Mouse (Mus musculus) embryonic fibroblast, embryonic 13.5 days (primary cell): Measurements from ENCODE around the gene Dzank1. TPM values are rescaled to one million over a fixed set of nuclear protein-coding genes. Genes with fewer than 3 reads are reported as not detected.

Source experiments
- H3K27ac ChIP-seq: 2 replicates; pipeline ENCODE4 v1.5.1; 2012; ENCODE audit warnings: low read length, control low read depth, inconsistent platforms; ENCODE audit not compliant: insufficient read depth
- H3K4me1 ChIP-seq: 2 replicates; pipeline ENCODE4 v1.6.1; 2011; ENCODE audit warnings: low read length; ENCODE audit not compliant: control insufficient read depth, insufficient read depth
- H3K4me3 ChIP-seq: 2 replicates; pipeline ENCODE4 v1.5.1; 2011; ENCODE audit warnings: mild to moderate bottlenecking, control low read depth, low read length; ENCODE audit not compliant: insufficient read depth
- CTCF ChIP-seq: IDR thresholded peaks from 2 replicates; pipeline ENCODE4 v1.5.1; 2011; ENCODE audit warnings: mild to moderate bottlenecking, control low read depth, low read length, moderate library complexity, borderline replicate concordance; ENCODE audit not compliant: insufficient read depth
- POLR2A ChIP-seq: IDR thresholded peaks from 2 replicates; pipeline ENCODE4 v1.6.1; 2011; ENCODE audit warnings: low read depth, mild to moderate bottlenecking, control low read depth, low read length, moderate library complexity
- polyA plus RNA-seq: library from polyadenylated mRNA; stranded (reverse); fragments of >200 nt; gene quantifications from 2 replicates; pipeline ENCODE4 v1.2.4, GENCODE M21; 2011; ENCODE audit warnings: low read depth; ENCODE audit not compliant: missing spikeins, insufficient read length

Gene Dzank1
- polyA plus RNA-seq, 1 experiment = 0.77 TPM

- no peaks in the 10 kb centered on the region for H3K4me1 ChIP-seq
- no peak for TF ChIP-seq CTCF
- TF ChIP-seq POLR2A = no peak
- H3K4me3 ChIP-seq = no peak overlapping the region
- H3K27ac ChIP-seq = no peak overlapping the region
Measured at GRCm38 (mm10) chr2:144446360-144446999, 80.7 kb downstream of the Dzank1 start.

GRCm38 (mm10) chr2:144441386-144441915 is 85.8 kb downstream of the Dzank1 start:
- Histone ChIP-seq H3K27ac (no peak overlapping the region), H3K4me3 (no peak overlapping the region), H3K4me1 (no peaks in the 10 kb centered on the region)
- no peak for TF ChIP-seq CTCF
- TF ChIP-seq POLR2A = no peak

GRCm38 (mm10) chr2:144439191-144439700 is 88.0 kb downstream of the Dzank1 start:
- TF ChIP-seq POLR2A = no peak
- no peak for TF ChIP-seq CTCF
- H3K27ac ChIP-seq = no peak overlapping the region

GRCm38 (mm10) chr2:144438424-144438823 is 88.8 kb downstream of the Dzank1 start:
- TF ChIP-seq CTCF (no peak), POLR2A (no peak)
- Histone ChIP-seq H3K4me3 (no peak overlapping the region), H3K27ac (no peak overlapping the region), H3K4me1 (no peaks in the 10 kb centered on the region)

More at GRCm38 (mm10) chr2:144439191-144439700, 88.0 kb downstream of the Dzank1 start:
- Histone ChIP-seq H3K4me3 (no peak overlapping the region), H3K4me1 (no peaks in the 10 kb centered on the region)

- TF ChIP-seq CTCF (no peak), POLR2A (no peak)
- H3K4me3 ChIP-seq = no peak overlapping the region
- H3K27ac ChIP-seq = no peak overlapping the region
- no peaks in the 10 kb centered on the region for H3K4me1 ChIP-seq
Measured at GRCm38 (mm10) chr2:144435679-144436078, 91.5 kb downstream of the Dzank1 start.

GRCm38 (mm10) chr2:144431286-144431825 is 95.9 kb downstream of the Dzank1 start:
- Histone ChIP-seq H3K4me1 (no peaks in the 10 kb centered on the region), H3K27ac (no peak overlapping the region), H3K4me3 (no peak overlapping the region)
- TF ChIP-seq POLR2A = no peak
- no peak for TF ChIP-seq CTCF

- Histone ChIP-seq H3K4me3 (no peak overlapping the region), H3K4me1 (no peaks in the 10 kb centered on the region)
Measured at GRCm38 (mm10) chr2:144429171-144429570, 98.0 kb downstream of the Dzank1 start.

GRCm38 (mm10) chr2:144428659-144429058 is 98.6 kb downstream of the Dzank1 start:
- no peak for TF ChIP-seq POLR2A
- no peak for TF ChIP-seq CTCF
- Histone ChIP-seq H3K27ac (no peak overlapping the region), H3K4me1 (no peaks in the 10 kb centered on the region), H3K4me3 (no peak overlapping the region)

More at GRCm38 (mm10) chr2:144429171-144429570, 98.0 kb downstream of the Dzank1 start:
- TF ChIP-seq POLR2A (no peak), CTCF (no peak)
- H3K27ac ChIP-seq = no peak overlapping the region

- H3K27ac ChIP-seq = no peak overlapping the region
- H3K4me1 ChIP-seq = no peaks in the 10 kb centered on the region
- TF ChIP-seq CTCF = no peak
- TF ChIP-seq POLR2A = no peak
- H3K4me3 ChIP-seq = no peak overlapping the region
Measured at GRCm38 (mm10) chr2:144427852-144428251, 99.4 kb downstream of the Dzank1 start.

GRCm38 (mm10) chr2:144425761-144426160 is 101.5 kb downstream of the Dzank1 start:
- TF ChIP-seq POLR2A (no peak), CTCF (no peak)
- Histone ChIP-seq H3K4me1 (no peaks in the 10 kb centered on the region), H3K4me3 (no peak overlapping the region), H3K27ac (no peak overlapping the region)

- H3K4me3 ChIP-seq = no peak overlapping the region
- H3K27ac ChIP-seq = no peak overlapping the region
- TF ChIP-seq POLR2A (no peak), CTCF (no peak)
Measured at GRCm38 (mm10) chr2:144422094-144422675, 105.0 kb downstream of the Dzank1 start.

More at GRCm38 (mm10) chr2:144422094-144422675, 105.0 kb downstream of the Dzank1 start:
- no peaks in the 10 kb centered on the region for H3K4me1 ChIP-seq

Other genes starting within 250 kb of the Dzank1 start
- gene Ovol2, start 195.3 kb downstream of the Dzank1 start, polyA plus RNA-seq = not detected in 2 replicates
- 23.6 and 28.5 TPM in 2 replicates for gene Kat14, start 158.4 kb downstream of the Dzank1 start, polyA plus RNA-seq
- gene Pet117, start 158.4 kb downstream of the Dzank1 start, polyA plus RNA-seq = 6.4 and 9.2 TPM in 2 replicates
- 20.0 and 27.8 TPM in 2 replicates for gene Polr3f, start 304 bp upstream of the Dzank1 start, polyA plus RNA-seq
- 25.4 and 33.6 TPM in 2 replicates for gene Rbbp9, start 23.5 kb upstream of the Dzank1 start, polyA plus RNA-seq
- 65.8 and 70.0 TPM in 2 replicates for gene Sec23b, start 28.8 kb upstream of the Dzank1 start, polyA plus RNA-seq
- 19.0 and 26.1 TPM in 2 replicates for gene Smim26, start 66.6 kb upstream of the Dzank1 start, polyA plus RNA-seq
- 10.4 and 14.9 TPM in 2 replicates for gene Dtd1, start 72.5 kb upstream of the Dzank1 start, polyA plus RNA-seq